Mouse (Mus musculus) cortical plate, adult 2 months (tissue): ENCODE measurements around the gene Zfyve9. TPM values are rescaled to one million over a fixed set of nuclear protein-coding genes. Genes with fewer than 3 reads are reported as not detected.
"Not testable (repeated sequence)": the region's sequence is repeated elsewhere in the genome, so short reads cannot be mapped to it uniquely, and the experiment has no call there.

Experiments
- H3K27ac ChIP-seq: fragments of 200-500 bp; 2 replicates; pipeline ENCODE4 v1.5.1; 2012; ENCODE audit warnings: low read length, control low read depth, inconsistent platforms; ENCODE audit not compliant: insufficient read depth
- H3K4me1 ChIP-seq: fragments of 200-500 bp; 2 replicates; pipeline ENCODE4 v1.6.1; 2011; ENCODE audit warnings: low read length; ENCODE audit not compliant: control insufficient read depth, insufficient read depth
- H3K4me3 ChIP-seq: fragments of 200-500 bp; 2 replicates; pipeline ENCODE4 v1.5.1; 2011; ENCODE audit warnings: mild to moderate bottlenecking, low read length, control low read depth; ENCODE audit not compliant: insufficient read depth
- CTCF ChIP-seq: fragments of 200-500 bp; IDR thresholded peaks from 2 replicates; pipeline ENCODE4 v1.5.1; 2011; ENCODE audit warnings: mild to moderate bottlenecking, control low read depth, low read length; ENCODE audit not compliant: insufficient read depth; ENCODE audit errors: extremely low read depth
- POLR2A ChIP-seq: fragments of 200-500 bp; IDR thresholded peaks from 2 replicates; pipeline ENCODE4 v1.6.1; 2011; ENCODE audit warnings: mild to moderate bottlenecking, low read length, control low read depth; ENCODE audit not compliant: insufficient read depth; ENCODE audit errors: extremely low read depth
- polyA plus RNA-seq: library from polyadenylated mRNA; depleted of rRNA; stranded (reverse); fragments of >200 nt; gene quantifications from 2 replicates; pipeline ENCODE4 v1.2.3, GENCODE M21; 2012

Zfyve9 gene
- polyA plus RNA-seq, 1 experiment = 23.6 TPM

DNA sequence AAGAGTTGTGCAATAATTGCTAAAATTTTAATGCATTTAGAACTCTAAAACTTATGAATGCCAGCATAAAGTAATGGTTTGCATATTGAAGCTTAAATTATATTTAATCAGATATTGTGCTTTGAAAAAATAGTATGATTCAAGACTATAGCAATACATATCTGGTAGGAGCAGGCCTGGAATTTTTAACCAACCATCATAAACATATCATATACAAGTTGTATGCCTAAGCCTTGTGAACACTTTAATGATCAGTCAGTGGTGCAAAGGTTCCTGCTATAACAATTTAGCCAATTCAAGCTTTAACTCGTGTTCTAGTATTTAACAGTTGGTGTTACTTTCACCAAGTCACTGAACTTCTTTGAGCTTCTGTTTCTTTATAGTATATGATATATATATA, 50.1 kb downstream of the Zfyve9 start:
- no peaks in the 10 kb centered on the region for H3K4me1 ChIP-seq
- H3K4me3 ChIP-seq = no peak overlapping the region
- TF ChIP-seq POLR2A = no peak
- no peak for TF ChIP-seq CTCF
- no peak overlapping the region for H3K27ac ChIP-seq

DNA sequence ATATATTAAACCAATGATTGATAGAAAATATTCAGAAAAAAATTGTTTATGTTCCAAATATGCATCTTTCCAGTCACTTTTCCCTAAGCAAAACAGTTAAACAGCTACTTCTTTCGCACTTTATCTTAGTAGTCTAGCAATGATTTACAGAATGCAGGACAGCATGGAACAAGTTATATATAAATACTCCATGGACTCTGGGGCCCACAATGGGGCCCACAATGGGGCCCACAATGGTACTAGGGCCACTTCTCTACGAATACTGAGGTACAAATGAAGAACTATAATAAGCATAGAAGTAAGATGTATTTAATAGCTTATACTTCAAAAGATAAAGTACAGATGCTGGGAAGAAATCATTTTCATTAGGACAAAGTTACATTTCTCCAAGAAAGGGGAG, 56.5 kb downstream of the Zfyve9 start:
- no peak for TF ChIP-seq CTCF
- TF ChIP-seq POLR2A = no peak

GRCm38 (mm10) chr4:108721245-108721784, 59.3 kb downstream of the Zfyve9 start:
- Histone ChIP-seq H3K27ac (no peak overlapping the region), H3K4me1 (no peaks in the 10 kb centered on the region; the same call in 1 of the 2 replicates), H3K4me3 (no peak overlapping the region)
- TF ChIP-seq POLR2A (no peak), CTCF (no peak)

More for the DNA sequence above, 56.5 kb downstream of the Zfyve9 start:
- Histone ChIP-seq H3K4me3 (no peak overlapping the region), H3K27ac (no peak overlapping the region), H3K4me1 (no peaks in the 10 kb centered on the region)

DNA sequence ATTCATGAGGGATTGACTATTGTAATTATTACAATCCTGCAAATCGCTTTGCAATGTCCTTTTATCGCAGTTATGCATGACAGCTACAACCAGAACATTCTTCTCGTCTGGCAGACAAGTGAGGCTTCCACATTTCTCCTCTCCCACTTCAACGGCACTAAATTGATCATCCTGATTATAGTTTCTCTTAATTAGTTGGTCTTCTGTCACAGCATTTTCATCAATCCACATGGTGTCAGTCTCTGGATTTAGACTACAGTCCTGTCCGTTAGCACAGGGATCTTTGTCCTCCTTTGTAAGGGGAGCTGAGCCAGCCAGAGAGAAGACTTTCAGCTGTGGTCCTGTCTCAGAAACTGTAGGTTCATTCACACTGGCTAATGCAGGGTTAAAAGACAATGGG, 61.2 kb downstream of the Zfyve9 start, which contains the start of gene 3110021N24Rik:
TSS of gene 3110021N24Rik (plus strand) at position 301 of the 400 bp plus-strand sequence.
- TF ChIP-seq POLR2A = no peak
- no peak for TF ChIP-seq CTCF
- Histone ChIP-seq H3K4me1 (no peaks in the 10 kb centered on the region; the same call in 1 of the 2 replicates), H3K4me3 (no peak within 1 kb of the TSS), H3K27ac (no peak within 1 kb of the TSS)

DNA sequence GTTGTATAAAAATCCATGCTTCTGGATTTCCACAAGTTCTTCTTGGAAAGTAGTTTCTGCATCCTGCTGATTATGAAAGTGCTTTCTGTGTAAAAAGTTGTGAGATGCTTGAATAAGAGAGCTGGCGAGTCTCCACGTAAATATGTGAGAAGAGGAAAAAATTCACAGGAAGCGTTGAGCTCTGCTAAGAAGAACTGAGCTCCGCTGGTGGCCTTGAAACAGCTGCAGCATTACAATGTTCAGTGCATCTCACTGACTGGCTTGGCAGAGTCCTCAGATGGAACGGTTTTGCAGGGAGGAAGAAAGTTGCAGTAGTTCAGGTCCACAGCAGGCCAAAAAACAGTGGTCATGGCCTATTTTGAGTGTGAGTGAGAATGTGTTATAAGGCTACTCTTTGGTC, 72.4 kb downstream of the Zfyve9 start:
- H3K4me1 ChIP-seq = no peaks in the 10 kb centered on the region
- no peak overlapping the region for H3K4me3 ChIP-seq
- no peak for TF ChIP-seq CTCF
- no peak overlapping the region for H3K27ac ChIP-seq

DNA sequence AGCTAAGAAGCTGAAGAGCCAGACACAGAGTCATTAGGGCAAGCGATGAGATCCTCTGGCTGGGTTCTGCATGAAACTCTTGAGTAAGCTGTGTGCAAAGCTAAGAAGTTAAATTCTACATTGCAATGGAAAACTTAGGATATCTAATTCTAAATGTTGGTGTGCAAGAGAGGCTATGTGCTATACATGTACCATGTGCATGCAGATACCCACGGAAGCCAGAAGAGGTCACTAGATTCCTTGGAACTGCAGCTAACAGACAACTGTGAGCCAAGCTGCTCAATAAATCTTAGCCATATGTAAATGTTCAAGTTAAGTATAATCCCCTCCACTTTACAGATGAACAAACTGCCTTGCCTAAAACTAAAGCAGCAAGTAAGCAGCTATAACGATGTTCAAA, 83.7 kb downstream of the Zfyve9 start:
- peak; percentile 53 for TF ChIP-seq CTCF
- TF ChIP-seq POLR2A = no peak
- Histone ChIP-seq H3K4me1 (no peaks in the 10 kb centered on the region), H3K4me3 (no peak overlapping the region), H3K27ac (no peak overlapping the region)

DNA sequence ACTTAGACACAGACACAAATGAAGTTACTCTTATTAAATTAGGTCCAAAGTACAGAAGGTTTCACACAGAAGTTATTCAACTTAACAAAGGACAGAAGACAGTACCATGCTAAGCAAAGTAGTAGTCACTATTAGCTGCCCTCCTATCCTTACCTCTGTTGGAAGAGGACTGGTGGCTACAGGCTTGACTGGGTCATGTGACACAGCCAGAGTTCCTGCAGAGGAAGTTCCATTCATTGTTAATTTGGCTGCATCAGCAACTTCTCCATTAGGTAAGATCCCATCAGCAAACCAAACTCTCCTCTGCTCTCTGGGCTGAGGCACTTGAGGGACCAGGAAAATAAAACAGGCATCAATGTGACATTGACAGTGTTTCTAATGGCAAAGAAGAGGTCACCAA, 89.1 kb downstream of the Zfyve9 start:
- Histone ChIP-seq H3K4me3 (no peak overlapping the region), H3K27ac (no peak overlapping the region), H3K4me1 (no peaks in the 10 kb centered on the region)
- no peak for TF ChIP-seq POLR2A
- no peak for TF ChIP-seq CTCF

DNA sequence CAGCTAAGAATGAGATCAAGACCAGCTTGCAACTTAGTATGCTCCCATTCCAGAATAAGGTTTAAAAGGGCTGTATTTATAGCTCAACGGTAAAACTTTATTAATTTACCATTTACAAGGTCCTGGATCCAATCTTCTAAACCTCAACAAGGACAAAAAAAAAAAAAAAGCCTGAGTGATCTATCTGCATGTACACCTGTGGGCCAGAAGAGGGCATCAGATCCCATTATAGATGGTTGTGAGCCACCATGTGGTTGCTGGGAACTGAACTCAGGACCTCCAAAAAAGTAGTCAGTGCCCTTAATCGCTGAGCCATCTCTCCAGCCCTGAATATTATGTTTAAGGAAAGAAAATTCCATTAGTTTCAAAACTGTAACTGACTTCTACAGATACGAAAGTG, 90.1 kb downstream of the Zfyve9 start:
- Histone ChIP-seq H3K27ac (no peak overlapping the region), H3K4me1 (no peaks in the 10 kb centered on the region), H3K4me3 (no peak overlapping the region)
- no peak for TF ChIP-seq CTCF
- TF ChIP-seq POLR2A = no peak

GRCm38 (mm10) chr4:108687098-108687497, 93.5 kb downstream of the Zfyve9 start:
- H3K4me1 ChIP-seq = not testable (repeated sequence)

DNA sequence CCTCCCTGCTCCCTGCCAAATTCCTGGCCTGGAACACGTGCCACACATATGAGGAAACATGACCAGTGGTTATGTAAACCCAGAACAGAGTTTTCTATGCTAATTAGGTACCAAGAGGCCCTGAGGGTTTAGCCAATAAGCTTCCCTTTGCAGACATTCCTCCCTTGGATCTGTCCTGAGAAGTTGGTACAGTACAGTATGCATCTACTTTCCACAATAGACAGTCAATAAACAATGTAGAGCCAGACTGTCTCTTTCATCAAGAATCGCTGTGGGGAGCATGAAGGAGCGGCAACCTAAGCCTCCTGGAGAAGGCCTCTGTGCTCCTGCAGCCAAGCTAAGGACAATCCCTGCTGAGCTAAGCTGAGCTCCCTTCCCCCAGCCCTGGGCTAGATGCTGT, 94.4 kb downstream of the Zfyve9 start:
- Histone ChIP-seq H3K27ac (no peak overlapping the region), H3K4me3 (no peak overlapping the region), H3K4me1 (no peaks in the 10 kb centered on the region)
- TF ChIP-seq POLR2A (no peak), CTCF (no peak)

More at GRCm38 (mm10) chr4:108687098-108687497, 93.5 kb downstream of the Zfyve9 start:
- not testable (repeated sequence) for H3K4me3 ChIP-seq, H3K27ac ChIP-seq
